Mouse (Mus musculus): ENCODE results near the gene Prpf40b. TPM values are rescaled to one million over a fixed set of nuclear protein-coding genes. Genes with fewer than 3 reads are reported as not detected.

Gene Prpf40b
- total and polyA plus RNA-seq, 2 experiments from 2014 or later, result 89.7 to 116 TPM

GRCm38 (mm10) chr15:99309549-99309948 lies 14.7 kb downstream of the Prpf40b start:
- Histone ChIP-seq H3K27me3 (ENCODE audit: insufficient read depth, low read length) (no peaks in the 10 kb centered on the region), H3K9me3 (ENCODE audit: low read length) (no peaks in the 10 kb centered on the region), H3K4me2 (ENCODE audit: low read depth) (no peak overlapping the region), H3K36me3 (ENCODE audit: insufficient read depth) (peaks cover 94% of the 10 kb centered on the region), H3K9ac (no peak overlapping the region), H3K4me3 (ENCODE audit: low read depth, low read length) (no peak overlapping the region), H3K27ac (ENCODE audit: low read depth, low read length) (no peak overlapping the region), H3K4me1 (ENCODE audit: insufficient read depth) (no peaks in the 10 kb centered on the region)
- WGBS, result 93% methylated on average over 9 of the region's 9 CpGs
- TF ChIP-seq CTCF (IDR thresholded peaks at IDR 0.05; ENCODE audit: low read depth), result no peak
- ATAC-seq (no peak), DNase-seq (no peak)

- no peak overlapping the region for H3K27ac ChIP-seq (ENCODE audit: low read depth, low read length)
- ATAC-seq (no peak), DNase-seq (no peak)
- no peaks in the 10 kb centered on the region for H3K9me3 ChIP-seq (ENCODE audit: low read length)
- no peaks in the 10 kb centered on the region for H3K27me3 ChIP-seq (ENCODE audit: insufficient read depth, low read length)
- H3K4me1 ChIP-seq (ENCODE audit: insufficient read depth), result no peaks in the 10 kb centered on the region
- H3K9ac ChIP-seq, result no peak overlapping the region
- 92% methylated on average over 5 of the region's 5 CpGs for WGBS
- peaks cover 94% of the 10 kb centered on the region for H3K36me3 ChIP-seq (ENCODE audit: insufficient read depth)
- no peak overlapping the region for H3K4me3 ChIP-seq (ENCODE audit: low read depth, low read length)
- no peak for TF ChIP-seq CTCF (IDR thresholded peaks at IDR 0.05; ENCODE audit: low read depth)
- no peak overlapping the region for H3K4me2 ChIP-seq (ENCODE audit: low read depth)
Observed at GRCm38 (mm10) chr15:99310617-99311016, 15.7 kb downstream of the Prpf40b start.

GRCm38 (mm10) chr15:99314891-99315290 lies 20.0 kb downstream of the Prpf40b start:
- Histone ChIP-seq H3K4me2 (ENCODE audit: low read depth) (no peak overlapping the region), H3K4me3 (ENCODE audit: low read depth, low read length) (no peak overlapping the region), H3K4me1 (ENCODE audit: insufficient read depth) (no peaks in the 10 kb centered on the region), H3K27me3 (ENCODE audit: insufficient read depth, low read length) (no peaks in the 10 kb centered on the region), H3K27ac (ENCODE audit: low read depth, low read length) (no peak overlapping the region), H3K9me3 (ENCODE audit: low read length) (no peaks in the 10 kb centered on the region), H3K36me3 (ENCODE audit: insufficient read depth) (peaks cover 86% of the 10 kb centered on the region), H3K9ac (no peak overlapping the region)
- TF ChIP-seq CTCF (IDR thresholded peaks at IDR 0.05; ENCODE audit: low read depth), result no peak
- no peak for DNase-seq
- 91% methylated on average over 16 of the region's 16 CpGs for WGBS
- ATAC-seq, result no peak

GRCm38 (mm10) chr15:99316314-99317266 lies 21.7 kb downstream of the Prpf40b start:
- H3K4me2 ChIP-seq (ENCODE audit: low read depth), result no peak overlapping the region
- 78% methylated on average over 16 of the region's 16 CpGs for WGBS
- peak; percentile 89 for TF ChIP-seq CTCF (IDR thresholded peaks at IDR 0.05; ENCODE audit: low read depth)
- no peaks in the 10 kb centered on the region for H3K27me3 ChIP-seq (ENCODE audit: insufficient read depth, low read length)
- peak; percentile 91 for DNase-seq
- H3K36me3 ChIP-seq (ENCODE audit: insufficient read depth), result peaks cover 88% of the 10 kb centered on the region
- peak overlapping the region; percentile 89 for H3K27ac ChIP-seq (ENCODE audit: low read depth, low read length)
- H3K9me3 ChIP-seq (ENCODE audit: low read length), result no peaks in the 10 kb centered on the region
- H3K4me3 ChIP-seq (ENCODE audit: low read depth, low read length), result no peak overlapping the region
- no peaks in the 10 kb centered on the region for H3K4me1 ChIP-seq (ENCODE audit: insufficient read depth)
- H3K9ac ChIP-seq, result peak overlapping the region; percentile 47; the same call in 1 of the 2 replicates
- peak; percentile 84 for ATAC-seq

GRCm38 (mm10) chr15:99317267-99317651 lies 22.4 kb downstream of the Prpf40b start:
- peak; percentile 6; the same call in 1 of the 2 replicates for TF ChIP-seq CTCF (IDR thresholded peaks at IDR 0.05; ENCODE audit: low read depth)
- DNase-seq (no peak), ATAC-seq (0 out of 2 replicates have a peak, but pooled peaks have one; percentile 6)
- H3K4me1 ChIP-seq (ENCODE audit: insufficient read depth), result no peaks in the 10 kb centered on the region
- no peak overlapping the region for H3K4me2 ChIP-seq (ENCODE audit: low read depth)
- H3K4me3 ChIP-seq (ENCODE audit: low read depth, low read length), result no peak overlapping the region
- H3K27me3 ChIP-seq (ENCODE audit: insufficient read depth, low read length), result no peaks in the 10 kb centered on the region
- 87% methylated on average over 2 of the region's 2 CpGs for WGBS
- peaks cover 88% of the 10 kb centered on the region for H3K36me3 ChIP-seq (ENCODE audit: insufficient read depth)
- H3K9me3 ChIP-seq (ENCODE audit: low read length), result no peaks in the 10 kb centered on the region
- H3K9ac ChIP-seq, result peak overlapping the region; percentile 47; the same call in 1 of the 2 replicates
- peak overlapping the region; percentile 89 for H3K27ac ChIP-seq (ENCODE audit: low read depth, low read length)

- no peak for TF ChIP-seq CTCF (IDR thresholded peaks at IDR 0.05; ENCODE audit: low read depth)
- H3K27me3 ChIP-seq (ENCODE audit: insufficient read depth, low read length), result no peaks in the 10 kb centered on the region
- H3K4me2 ChIP-seq (ENCODE audit: low read depth), result no peak overlapping the region
- H3K9me3 ChIP-seq (ENCODE audit: low read length), result no peaks in the 10 kb centered on the region
- H3K36me3 ChIP-seq (ENCODE audit: insufficient read depth), result peaks cover 85% of the 10 kb centered on the region
- ATAC-seq (no peak), DNase-seq (no peak)
- no peak overlapping the region for H3K9ac ChIP-seq
- no peaks in the 10 kb centered on the region for H3K4me1 ChIP-seq (ENCODE audit: insufficient read depth)
- H3K4me3 ChIP-seq (ENCODE audit: low read depth, low read length), result no peak overlapping the region
- no peak overlapping the region; the same call in 1 of the 2 replicates for H3K27ac ChIP-seq (ENCODE audit: low read depth, low read length)
- WGBS, result 91% methylated on average over 6 of the region's 6 CpGs
Observed at GRCm38 (mm10) chr15:99318071-99318470, 23.2 kb downstream of the Prpf40b start.

- peaks cover 83% of the 10 kb centered on the region for H3K36me3 ChIP-seq (ENCODE audit: insufficient read depth)
- H3K27me3 ChIP-seq (ENCODE audit: insufficient read depth, low read length), result no peaks in the 10 kb centered on the region
- H3K27ac ChIP-seq (ENCODE audit: low read depth, low read length), result no peak overlapping the region
- no peaks in the 10 kb centered on the region for H3K4me1 ChIP-seq (ENCODE audit: insufficient read depth)
- H3K9ac ChIP-seq, result no peak overlapping the region
- DNase-seq (no peak), ATAC-seq (no peak)
- no peaks in the 10 kb centered on the region for H3K9me3 ChIP-seq (ENCODE audit: low read length)
- WGBS, result 88% methylated on average over 14 of the region's 14 CpGs
- no peak for TF ChIP-seq CTCF (IDR thresholded peaks at IDR 0.05; ENCODE audit: low read depth)
- H3K4me2 ChIP-seq (ENCODE audit: low read depth), result no peak overlapping the region
- H3K4me3 ChIP-seq (ENCODE audit: low read depth, low read length), result no peak overlapping the region
Observed at GRCm38 (mm10) chr15:99318861-99319410, 24.0 kb downstream of the Prpf40b start.
